Mouse (Mus musculus) megakaryocyte, embryonic 14.5 days (primary cell): Measurements from ENCODE around the gene Scel.

ENCODE experiments used
- FLI1 ChIP-seq: IDR thresholded peaks from 2 replicates; pipeline ENCODE4 v1.6.1; 2012; ENCODE audit warnings: low read length, inconsistent platforms, mixed read lengths
- GATA1 ChIP-seq: IDR thresholded peaks from 3 replicates; pipeline ENCODE4 v1.6.1; 2012; ENCODE audit warnings: mixed read lengths, low read length, inconsistent platforms, borderline replicate concordance

GRCm38 (mm10) chr14:103499060-103499459 is 14.1 kb upstream of the Scel start:
- TF ChIP-seq GATA1 (no peak), FLI1 (no peak)
